Mouse (Mus musculus) c-Kit-positive CD71-positive TER-119-positive erythroid progenitor cells, embryonic 14.5 days (primary cell): ENCODE measurements at regions not wholly inside any gene's neighbourhood (a gene's known extent, or its start where the extent isn't known, plus 50 kb on each side); places are given as distances from the start of the nearest gene placed in this dataset.
"Not testable (repeated sequence)": the region's sequence is repeated elsewhere in the genome, so short reads cannot be mapped to it uniquely, and the experiment has no call there.

Experiments used
- DNase-seq: peaks from one replicate; pipeline ENCODE4 v3.0.0-alpha.2; 2013; ENCODE audit warnings: low spot score

- DNase-seq, result no peak
Observed at GRCm38 (mm10) chr16:79312702-79313101, 221.8 kb upstream of the Tmprss15 start.

- no peak for DNase-seq
Observed at GRCm38 (mm10) chr16:79308541-79308940, 217.6 kb upstream of the Tmprss15 start.

GRCm38 (mm10) chr16:79296621-79297020 lies 205.7 kb upstream of the Tmprss15 start:
- DNase-seq, result not testable (repeated sequence)

DNA sequence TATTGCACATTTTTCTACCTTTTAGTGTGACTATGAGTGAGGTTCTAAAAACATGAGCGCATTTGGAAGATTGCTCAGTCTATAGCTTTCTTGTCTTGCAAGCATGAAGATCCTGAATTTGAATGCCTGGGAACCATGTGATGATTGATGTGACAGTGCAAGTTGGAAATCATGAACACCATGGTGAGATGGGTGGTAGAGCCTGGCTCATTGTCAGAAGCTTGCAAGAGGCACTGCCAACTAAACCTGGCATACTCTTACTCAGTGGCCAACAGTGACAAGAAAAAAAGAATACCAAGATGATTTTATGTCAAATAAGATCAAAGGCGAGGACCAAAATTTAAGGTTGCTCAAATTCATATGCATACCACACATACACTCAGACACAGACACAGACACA lies 188.1 kb upstream of the Tmprss15 start:
- no peak for DNase-seq

- DNase-seq, result no peak
Observed at GRCm38 (mm10) chr16:79256525-79256924, 165.6 kb upstream of the Tmprss15 start.

GRCm38 (mm10) chr16:79256084-79256483 lies 165.2 kb upstream of the Tmprss15 start:
- no peak for DNase-seq

DNA sequence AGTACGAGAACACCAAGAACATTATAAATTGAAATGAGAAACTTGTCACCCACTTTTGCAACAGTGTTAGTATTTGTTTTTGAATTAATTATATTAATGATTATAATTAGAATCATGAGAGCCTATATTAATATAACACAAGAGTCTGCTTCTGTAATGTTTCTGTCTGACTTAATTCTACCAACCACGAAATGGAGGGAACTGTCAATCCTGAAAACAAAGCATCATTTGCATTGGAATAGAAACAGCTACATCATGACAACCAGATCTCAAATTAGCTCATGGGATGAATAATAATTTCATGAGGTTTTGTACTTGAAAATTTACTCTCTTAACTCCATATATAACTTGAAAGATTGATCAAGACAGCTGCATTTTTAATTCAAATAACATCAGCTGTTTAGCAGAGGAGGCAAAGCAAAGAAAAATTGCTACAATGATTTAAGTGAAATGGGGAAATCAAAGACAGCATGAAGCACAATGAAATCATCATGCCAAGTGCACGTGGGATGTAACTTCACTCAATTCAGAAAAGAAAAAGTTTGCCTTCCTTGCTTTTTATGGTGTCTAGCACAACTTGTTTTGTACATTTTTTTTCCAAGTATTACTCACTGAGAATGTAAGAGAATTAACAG lies 150.1 kb upstream of the Tmprss15 start:
- no peak for DNase-seq

- DNase-seq, result no peak
Observed at GRCm38 (mm10) chr16:79240191-79240590, 149.3 kb upstream of the Tmprss15 start.

- DNase-seq, result no peak
Observed at GRCm38 (mm10) chr16:79191196-79191595, 100.3 kb upstream of the Tmprss15 start.

- no peak for DNase-seq
Observed at GRCm38 (mm10) chr16:79186471-79186870, 95.6 kb upstream of the Tmprss15 start.

DNA sequence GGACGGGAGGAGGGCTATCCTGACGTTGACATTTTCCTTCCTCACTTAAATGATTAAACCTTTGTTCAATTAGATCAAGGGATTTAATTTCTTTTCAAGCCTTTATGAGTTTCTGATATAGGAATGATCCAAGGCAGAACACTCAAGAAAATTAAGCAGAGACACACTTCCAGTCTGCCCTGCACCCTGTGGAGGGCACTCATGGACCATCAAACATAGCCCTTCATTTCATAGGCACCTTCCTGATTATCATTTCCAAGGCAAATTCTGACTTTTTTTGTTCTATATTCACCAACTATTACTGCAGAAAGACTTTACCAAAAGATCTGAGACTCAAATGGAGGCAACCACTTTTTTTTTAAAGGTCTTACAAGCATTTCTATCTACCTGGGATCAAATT lies 91.6 kb upstream of the Tmprss15 start:
- DNase-seq, result no peak

DNA sequence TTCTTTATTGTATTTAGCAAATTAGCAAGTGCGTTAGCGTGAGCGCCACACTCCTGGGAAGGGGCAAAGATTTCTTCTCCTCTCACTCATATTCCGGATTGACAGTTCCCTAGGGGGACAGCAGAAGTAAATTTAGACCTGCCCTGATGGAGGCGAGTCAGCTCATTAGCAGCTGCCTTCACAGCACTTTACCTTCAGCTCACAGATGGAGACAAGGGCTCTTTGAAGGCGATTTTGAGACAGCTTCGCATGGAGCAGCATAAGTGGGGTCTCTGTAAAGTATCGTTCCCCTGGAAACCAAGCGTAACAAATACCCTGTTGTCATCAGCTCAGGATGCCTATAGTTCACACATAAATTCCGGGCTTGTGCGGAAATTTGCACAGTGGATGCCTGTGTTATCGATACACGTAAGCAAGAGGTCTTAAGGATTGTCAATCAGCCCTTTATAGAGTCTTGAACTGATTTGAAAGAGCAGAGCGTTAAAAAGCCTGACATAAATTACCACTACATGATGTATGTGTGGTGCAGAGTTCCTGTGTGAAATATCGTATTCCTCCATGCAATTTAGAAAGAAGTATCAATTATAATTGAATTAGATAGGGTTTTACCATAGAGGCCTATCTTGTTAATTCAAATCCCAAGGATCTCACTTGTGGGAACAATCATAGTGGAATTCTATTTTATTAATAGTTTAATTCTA lies 86.6 kb upstream of the Tmprss15 start:
- no peak for DNase-seq

GRCm38 (mm10) chr16:79176832-79177243 lies 85.9 kb upstream of the Tmprss15 start:
- no peak for DNase-seq

DNA sequence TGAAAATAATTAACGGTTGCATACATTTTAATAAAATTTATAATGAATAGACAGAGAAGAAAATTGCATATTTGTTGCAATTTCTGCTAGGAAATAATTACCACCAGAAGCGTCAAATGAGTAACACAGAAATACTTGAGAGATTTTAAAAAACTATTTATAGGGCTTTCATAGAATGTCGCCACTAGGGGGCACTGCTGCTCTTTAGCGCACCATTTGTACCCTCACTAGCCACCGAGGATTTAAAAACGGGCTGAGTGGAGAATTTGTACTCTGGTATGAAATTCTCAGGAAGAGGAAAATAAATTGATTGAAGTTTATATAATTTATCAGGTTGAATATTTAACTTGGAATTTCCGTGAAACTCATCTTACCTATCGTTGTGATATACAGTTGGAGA lies 77.3 kb upstream of the Tmprss15 start:
- peak; percentile 29 for DNase-seq

- DNase-seq, result no peak
Observed at GRCm38 (mm10) chr16:79142813-79143212, 51.9 kb upstream of the Tmprss15 start.
